Mouse (Mus musculus) lung, embryonic 15.5 days (tissue): ENCODE results near the gene Emp2. TPM values are rescaled to one million over a fixed set of nuclear protein-coding genes. Genes with fewer than 3 reads are reported as not detected.
A peak's percentile ranks its signal among the peaks of the same experiment; 100 is the strongest.

Experiments used
- ATAC-seq: fragments of 200-750 bp; cut with Nextera tagmentation; 2 replicates; pipeline ENCODE4 v1.8.0; 2017; ENCODE audit warnings: moderate number of reproducible peaks, borderline replicate concordance; ENCODE audit not compliant: low FRiP score, low TSS enrichment; ENCODE audit errors: extremely low read depth
- H3K27ac ChIP-seq: fragments of 300-500 bp; sonication (generic); 2 replicates; pipeline ENCODE4 v1.5.1; 2015; ENCODE audit warnings: moderate library complexity, mild to moderate bottlenecking, inconsistent platforms
- H3K27me3 ChIP-seq: fragments of 300-500 bp; sonication (generic); 2 replicates; pipeline ENCODE4 v1.6.1; 2015; ENCODE audit warnings: inconsistent platforms
- H3K36me3 ChIP-seq: fragments of 300-500 bp; sonication (generic); 2 replicates; pipeline ENCODE4 v1.6.1; 2015; ENCODE audit warnings: inconsistent platforms
- H3K4me1 ChIP-seq: fragments of 300-500 bp; sonication (generic); 2 replicates; pipeline ENCODE4 v1.6.1; 2015; ENCODE audit warnings: inconsistent platforms
- H3K4me2 ChIP-seq: fragments of 300-500 bp; sonication (generic); 2 replicates; pipeline ENCODE4 v1.6.1; 2015; ENCODE audit warnings: inconsistent platforms, mild to moderate bottlenecking, moderate library complexity
- H3K4me3 ChIP-seq: fragments of 300-500 bp; sonication (generic); 2 replicates; pipeline ENCODE4 v1.5.1; 2015; ENCODE audit warnings: mild to moderate bottlenecking, inconsistent platforms
- H3K9ac ChIP-seq: fragments of 300-500 bp; sonication (generic); 2 replicates; pipeline ENCODE4 v1.6.1; 2015; ENCODE audit warnings: inconsistent platforms
- H3K9me3 ChIP-seq: fragments of 300-500 bp; sonication (generic); 2 replicates; pipeline ENCODE4 v1.6.1; 2016; ENCODE audit warnings: inconsistent platforms
- WGBS: fragments of 180-500 bp; shearing (Covaris S2); methylation state at CpG from one replicate; pipeline ENCODE4 v1.1.7; 2015; 5-methylcytosine and 5-hydroxymethylcytosine counted together
- polyA plus RNA-seq: library from polyadenylated mRNA; unstranded; fragments of >200 nt; fragmentation: Nextera tagmentation; extraction: Ambion mirVana; gene quantifications from 2 replicates; pipeline ENCODE4 v1.2.1, GENCODE M21; 2015

Emp2 gene
- 79.3 and 93.8 TPM in 2 replicates for polyA plus RNA-seq

DNA sequence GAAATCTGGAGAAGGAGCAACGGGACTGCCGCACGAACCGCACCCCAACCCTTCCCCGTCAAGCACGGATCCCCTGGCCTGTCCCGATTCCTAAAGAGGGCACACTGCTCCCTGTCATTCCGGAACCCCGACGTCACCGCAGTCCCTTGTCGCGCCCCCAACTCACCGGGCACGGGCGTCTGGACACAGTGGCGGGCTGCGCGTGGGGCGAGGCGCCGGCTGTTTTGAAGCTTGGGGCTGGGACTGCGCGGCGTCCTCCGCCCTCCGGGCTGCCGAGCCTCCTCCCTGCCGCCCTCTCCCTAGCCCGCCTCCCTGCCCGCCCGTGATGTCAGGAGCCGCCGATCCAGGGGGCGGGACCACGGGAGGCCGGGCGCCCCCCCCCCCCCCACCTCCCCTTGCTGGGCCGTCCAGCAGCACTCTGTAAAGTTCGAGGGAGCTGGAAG, at the start of gene Emp2:
Gene Emp2 (minus strand): TSS at position 323 of the 443 bp plus-strand sequence.
- ATAC-seq = peak; percentile 94
- H3K36me3 ChIP-seq = no peaks in the 10 kb centered on the region
- H3K27ac ChIP-seq = peak within 1 kb of the TSS; percentile 66
- H3K4me2 ChIP-seq = peak within 1 kb of the TSS; percentile 81
- H3K9ac ChIP-seq = peak within 1 kb of the TSS; percentile 68
- 0% methylated on average over 37 of the region's 40 CpGs for WGBS
- H3K4me1 ChIP-seq = peaks cover 32% of the 10 kb centered on the region
- peak within 1 kb of the TSS; percentile 65 for H3K4me3 ChIP-seq
- no peaks in the 10 kb centered on the region for H3K9me3 ChIP-seq
- H3K27me3 ChIP-seq = no peaks in the 10 kb centered on the region

DNA sequence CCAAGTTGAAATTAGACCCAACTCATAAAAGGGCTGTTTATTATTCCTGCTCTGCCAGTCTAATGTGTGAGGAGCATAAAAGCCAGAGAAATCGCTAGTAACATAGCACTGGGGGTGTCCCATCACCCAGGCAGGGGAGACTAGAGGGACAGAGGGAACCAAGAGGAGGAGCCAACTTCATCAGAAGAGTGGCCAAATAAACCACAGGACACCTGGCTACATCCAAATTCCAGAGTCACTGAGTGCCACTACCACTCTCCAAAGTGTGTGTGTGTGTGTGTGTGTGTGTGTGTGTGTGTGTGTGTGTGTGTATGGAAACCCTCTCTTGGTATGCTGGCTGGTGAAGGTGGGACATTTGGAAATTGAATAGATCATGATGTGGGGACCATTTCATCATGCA, 49.3 kb upstream of the Emp2 start:
- H3K27ac ChIP-seq = no peak overlapping the region
- no peak overlapping the region for H3K4me3 ChIP-seq
- peaks cover 22% of the 10 kb centered on the region for H3K4me1 ChIP-seq
- no peak for ATAC-seq
- WGBS = 38% methylated on average over 1 of the region's 1 CpGs
- no peaks in the 10 kb centered on the region for H3K36me3 ChIP-seq
- no peaks in the 10 kb centered on the region for H3K9me3 ChIP-seq
- no peak overlapping the region for H3K9ac ChIP-seq
- no peaks in the 10 kb centered on the region for H3K27me3 ChIP-seq
- no peak overlapping the region for H3K4me2 ChIP-seq

DNA sequence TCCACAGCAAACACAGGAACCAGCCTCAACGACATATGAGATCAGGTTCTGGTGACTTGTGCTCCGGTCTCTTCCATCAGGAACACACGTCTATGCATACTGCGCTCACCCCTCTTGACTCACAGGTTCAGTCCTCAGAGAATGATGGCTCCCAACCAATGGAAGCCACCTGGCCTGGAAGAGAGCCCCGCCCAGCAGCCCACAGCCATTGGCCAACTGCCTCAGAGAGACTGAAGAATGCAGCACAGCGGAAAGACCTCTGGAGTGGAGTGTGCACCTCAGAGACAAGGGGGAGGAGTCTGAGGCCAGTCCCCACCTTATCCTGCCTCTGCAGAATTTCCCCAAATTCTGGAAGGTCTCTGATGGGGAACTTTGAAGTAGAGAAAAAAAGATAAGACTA, 45.5 kb upstream of the Emp2 start:
- Histone ChIP-seq H3K9me3 (no peaks in the 10 kb centered on the region), H3K4me2 (no peak overlapping the region), H3K27ac (no peak overlapping the region), H3K27me3 (no peaks in the 10 kb centered on the region), H3K4me3 (no peak overlapping the region), H3K36me3 (no peaks in the 10 kb centered on the region), H3K4me1 (peaks cover 36% of the 10 kb centered on the region), H3K9ac (no peak overlapping the region)
- WGBS = 59% methylated on average over 6 of the region's 6 CpGs
- ATAC-seq = no peak; the same call in 1 of the 2 replicates

DNA sequence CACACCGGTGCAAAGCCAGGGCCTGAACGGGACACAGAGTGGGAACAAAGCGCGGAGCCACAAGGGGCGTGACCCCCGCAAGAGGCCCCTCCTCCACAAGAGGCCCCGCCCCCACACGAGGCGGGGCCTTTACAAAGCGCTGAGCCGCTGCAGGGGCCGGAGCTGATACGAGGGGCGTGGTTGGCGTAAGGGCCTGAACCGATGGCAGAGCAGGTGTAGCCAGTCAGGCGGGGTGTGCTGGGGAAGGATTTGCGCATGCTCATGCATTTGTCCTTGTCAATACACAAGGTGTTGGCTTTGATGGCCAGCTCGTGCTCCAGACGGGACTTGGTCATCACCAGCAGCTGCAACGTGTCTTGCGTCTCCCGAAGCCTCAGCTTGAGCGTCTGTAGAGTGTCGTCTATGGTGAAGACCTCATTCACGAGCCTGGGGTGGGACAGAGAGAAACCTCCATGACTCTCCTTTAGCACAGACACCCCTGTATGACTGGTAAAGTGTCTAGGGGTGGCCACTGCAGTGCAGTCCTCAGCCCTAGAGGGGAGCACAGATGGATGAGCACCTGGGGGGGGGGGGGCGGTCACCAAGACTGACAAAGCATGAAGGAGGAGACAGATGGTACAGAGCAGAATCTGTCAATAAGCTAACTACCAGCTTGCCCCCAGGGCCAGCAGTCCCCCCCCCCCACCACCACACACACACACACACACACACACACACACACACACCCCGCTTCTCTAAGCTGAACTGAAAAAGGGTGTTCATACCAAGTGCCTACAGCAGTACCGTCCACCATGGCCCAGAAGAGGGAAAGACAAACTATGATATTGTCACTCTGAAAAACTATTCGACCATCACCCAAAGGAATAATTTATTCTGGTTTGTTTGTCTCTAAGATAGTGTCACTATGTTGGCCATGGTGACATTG, 44.5 kb upstream of the Emp2 start:
- H3K9ac ChIP-seq = no peak overlapping the region
- no peak overlapping the region for H3K4me3 ChIP-seq
- 12% methylated on average over 30 of the region's 30 CpGs for WGBS
- peaks cover 36% of the 10 kb centered on the region for H3K4me1 ChIP-seq
- peak overlapping the region; percentile 50 for H3K4me2 ChIP-seq
- no peaks in the 10 kb centered on the region for H3K9me3 ChIP-seq
- peak; percentile 81 for ATAC-seq
- no peaks in the 10 kb centered on the region for H3K27me3 ChIP-seq
- H3K36me3 ChIP-seq = no peaks in the 10 kb centered on the region
- peak overlapping the region; percentile 29; the same call in 1 of the 2 replicates for H3K27ac ChIP-seq

- no peak overlapping the region for H3K4me2 ChIP-seq
- H3K9ac ChIP-seq = no peak overlapping the region
- no peaks in the 10 kb centered on the region for H3K9me3 ChIP-seq
- no peaks in the 10 kb centered on the region for H3K27me3 ChIP-seq
- H3K36me3 ChIP-seq = no peaks in the 10 kb centered on the region
- peak overlapping the region; percentile 61 for H3K27ac ChIP-seq
- H3K4me3 ChIP-seq = no peak overlapping the region
- ATAC-seq = peak; percentile 41
- peaks cover 49% of the 10 kb centered on the region for H3K4me1 ChIP-seq
Measured at GRCm38 (mm10) chr16:10355004-10355403, 41.2 kb upstream of the Emp2 start.

GRCm38 (mm10) chr16:10351050-10351636, 37.4 kb upstream of the Emp2 start:
- 38% methylated on average over 9 of the region's 9 CpGs for WGBS
- no peaks in the 10 kb centered on the region for H3K27me3 ChIP-seq
- H3K27ac ChIP-seq = peak overlapping the region; percentile 93
- no peak overlapping the region for H3K4me3 ChIP-seq
- H3K9ac ChIP-seq = no peak overlapping the region
- H3K4me1 ChIP-seq = peaks cover 62% of the 10 kb centered on the region
- H3K36me3 ChIP-seq = no peaks in the 10 kb centered on the region
- H3K4me2 ChIP-seq = no peak overlapping the region
- ATAC-seq = peak; percentile 36; the same call in 1 of the 2 replicates
- H3K9me3 ChIP-seq = no peaks in the 10 kb centered on the region

- peak overlapping the region; percentile 93 for H3K27ac ChIP-seq
- 58% methylated on average over 10 of the region's 10 CpGs for WGBS
- peaks cover 49% of the 10 kb centered on the region for H3K4me1 ChIP-seq
- no peaks in the 10 kb centered on the region for H3K9me3 ChIP-seq
- H3K9ac ChIP-seq = no peak overlapping the region
- peak overlapping the region; percentile 19; the same call in 1 of the 2 replicates for H3K4me2 ChIP-seq
- peak; percentile 84 for ATAC-seq
- H3K4me3 ChIP-seq = no peak overlapping the region
- no peaks in the 10 kb centered on the region for H3K27me3 ChIP-seq
- no peaks in the 10 kb centered on the region for H3K36me3 ChIP-seq
Measured at GRCm38 (mm10) chr16:10349876-10350275, 36.1 kb upstream of the Emp2 start.

- H3K36me3 ChIP-seq = no peaks in the 10 kb centered on the region
- no peaks in the 10 kb centered on the region for H3K27me3 ChIP-seq
- no peak overlapping the region for H3K9ac ChIP-seq
- H3K4me1 ChIP-seq = peaks cover 45% of the 10 kb centered on the region
- peak overlapping the region; percentile 19; the same call in 1 of the 2 replicates for H3K4me2 ChIP-seq
- H3K27ac ChIP-seq = peak overlapping the region; percentile 93
- ATAC-seq = peak; percentile 37; the same call in 1 of the 2 replicates
- WGBS = 32% methylated on average over 5 of the region's 5 CpGs
- no peak overlapping the region for H3K4me3 ChIP-seq
- H3K9me3 ChIP-seq = no peaks in the 10 kb centered on the region
Measured at GRCm38 (mm10) chr16:10349436-10349835, 35.7 kb upstream of the Emp2 start.

- Histone ChIP-seq H3K4me2 (no peak overlapping the region), H3K9me3 (no peaks in the 10 kb centered on the region), H3K27ac (peak overlapping the region; percentile 93), H3K27me3 (no peaks in the 10 kb centered on the region), H3K9ac (no peak overlapping the region), H3K36me3 (no peaks in the 10 kb centered on the region), H3K4me3 (no peak overlapping the region), H3K4me1 (peaks cover 42% of the 10 kb centered on the region)
- 60% methylated on average over 7 of the region's 7 CpGs for WGBS
- 0 out of 2 replicates have a peak, but pooled peaks have one; percentile 7 for ATAC-seq
Measured at GRCm38 (mm10) chr16:10347551-10347950, 33.8 kb upstream of the Emp2 start.

GRCm38 (mm10) chr16:10341110-10341509, 27.3 kb upstream of the Emp2 start:
- H3K36me3 ChIP-seq = no peaks in the 10 kb centered on the region
- WGBS = 36% methylated on average over 4 of the region's 4 CpGs
- H3K27ac ChIP-seq = peak overlapping the region; percentile 20
- no peaks in the 10 kb centered on the region for H3K9me3 ChIP-seq
- peaks cover 15% of the 10 kb centered on the region for H3K4me1 ChIP-seq
- H3K4me2 ChIP-seq = no peak overlapping the region
- ATAC-seq = no peak
- no peak overlapping the region for H3K4me3 ChIP-seq
- no peak overlapping the region for H3K9ac ChIP-seq
- H3K27me3 ChIP-seq = no peaks in the 10 kb centered on the region

DNA sequence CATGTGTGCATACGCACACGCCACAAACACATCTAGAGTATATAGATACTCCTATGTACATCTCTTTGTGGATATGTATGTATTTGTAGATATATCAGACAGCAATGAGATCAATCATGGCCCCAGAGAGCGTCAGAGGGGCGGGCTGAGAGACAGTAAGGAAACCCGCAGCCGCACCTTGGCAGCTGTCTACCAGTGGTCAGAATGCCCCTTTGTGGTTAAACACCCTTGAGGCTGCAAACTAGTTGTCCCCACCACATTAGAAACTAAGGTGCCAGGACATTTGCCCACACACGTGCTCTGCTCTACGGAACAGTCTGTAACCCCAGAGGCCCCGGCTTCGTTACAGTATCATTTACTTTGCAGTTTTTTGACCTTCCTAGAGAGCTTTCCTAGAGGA, 26.2 kb upstream of the Emp2 start:
- H3K27ac ChIP-seq = no peak overlapping the region

DNA sequence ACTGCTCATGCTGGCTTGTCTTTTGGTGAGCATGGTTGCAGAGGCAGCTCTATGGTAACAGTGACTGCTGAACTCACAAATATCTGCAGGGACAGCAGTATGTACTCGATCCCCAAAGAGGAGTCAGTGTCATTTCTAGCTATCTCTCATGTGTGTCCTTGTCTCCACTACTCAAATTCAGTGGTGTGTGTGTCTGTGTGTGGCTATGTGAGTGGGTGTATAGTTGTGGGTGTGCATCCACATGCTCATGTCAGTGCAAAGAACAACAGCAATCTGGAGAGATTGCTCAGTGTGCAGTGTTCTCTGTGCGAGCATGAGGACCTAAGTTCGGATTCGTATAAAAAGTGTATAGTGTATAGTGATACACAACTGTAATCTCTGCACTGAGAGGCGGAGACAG, 24.8 kb upstream of the Emp2 start:
- H3K27ac ChIP-seq = peak overlapping the region; percentile 84
- WGBS = 77% methylated on average over 5 of the region's 5 CpGs

More for the DNA sequence above, 26.2 kb upstream of the Emp2 start:
- H3K4me1 ChIP-seq = peaks cover 16% of the 10 kb centered on the region
- H3K4me3 ChIP-seq = no peak overlapping the region
- no peaks in the 10 kb centered on the region for H3K9me3 ChIP-seq
- no peaks in the 10 kb centered on the region for H3K36me3 ChIP-seq
- no peaks in the 10 kb centered on the region for H3K27me3 ChIP-seq
- WGBS = 89% methylated on average over 10 of the region's 10 CpGs
- no peak overlapping the region for H3K9ac ChIP-seq
- H3K4me2 ChIP-seq = no peak overlapping the region
- ATAC-seq = no peak

More for the DNA sequence above, 24.8 kb upstream of the Emp2 start:
- ATAC-seq = no peak
- peaks cover 16% of the 10 kb centered on the region for H3K4me1 ChIP-seq
- no peak overlapping the region for H3K4me2 ChIP-seq
- no peaks in the 10 kb centered on the region for H3K27me3 ChIP-seq
- H3K36me3 ChIP-seq = no peaks in the 10 kb centered on the region
- H3K9ac ChIP-seq = no peak overlapping the region
- no peak overlapping the region for H3K4me3 ChIP-seq
- H3K9me3 ChIP-seq = no peaks in the 10 kb centered on the region
